Mouse (Mus musculus) B cell, adult 67 days (primary cell): ENCODE data around the gene Col9a2. TPM values are rescaled to one million over a fixed set of nuclear protein-coding genes. Genes with fewer than 3 reads are reported as not detected.

Source experiments
- total RNA-seq, 2 experiments: library from RNA; stranded (reverse); gene quantifications; 4 replicates each; pipeline ENCODE4 v1.2.4; 2023

The Col9a2 gene
- total RNA-seq, result not detected

GRCm38 (mm10) chr4:121039331-121040115, at the start of gene Col9a2:
Gene Col9a2 (plus strand): TSS chr4:121039385.

GRCm38 (mm10) chr4:121016928-121017657, 22.1 kb upstream of the Col9a2 start, which contains the start of gene Smap2:
Gene Smap2 (minus strand): TSS chr4:121017247.

GRCm38 (mm10) chr4:121097650-121098378, 58.6 kb downstream of the Col9a2 start, which contains the start of gene Zmpste24:
Gene Zmpste24 (minus strand): TSS chr4:121098241.

Other genes starting within 250 kb of the Col9a2 start
- gene Nfyc, start 207.8 kb upstream of the Col9a2 start, total RNA-seq, result 10 to 100 TPM; 81.2 to 90.3 TPM
- gene Rims3, start 184.6 kb upstream of the Col9a2 start, total RNA-seq, result under 1 TPM; 0.56 to 0.58 TPM
- 10 to 100 TPM in 1 of 2 experiments, 1 to 10 TPM in 1; 9.1 to 11.8 TPM for gene Exo5, start 114.4 kb upstream of the Col9a2 start, total RNA-seq
- 1 to 10 TPM; 7.9 to 9.3 TPM for gene Zfp69, start 87.7 kb upstream of the Col9a2 start, total RNA-seq
- gene Smap2, start 22.1 kb upstream of the Col9a2 start, total RNA-seq, result 100 to 1,000 TPM; 380 to 399 TPM
- 10 to 100 TPM; 33.5 to 33.7 TPM for gene Zmpste24, start 58.9 kb downstream of the Col9a2 start, total RNA-seq
- not detected for gene Tmco2, start 69.8 kb downstream of the Col9a2 start, total RNA-seq
- gene Rlf, start 175.7 kb downstream of the Col9a2 start, total RNA-seq, result 10 to 100 TPM; 73.3 to 82.0 TPM